ENCODE assay signal across 8 mouse cellular contexts in the genomic region with DNA sequence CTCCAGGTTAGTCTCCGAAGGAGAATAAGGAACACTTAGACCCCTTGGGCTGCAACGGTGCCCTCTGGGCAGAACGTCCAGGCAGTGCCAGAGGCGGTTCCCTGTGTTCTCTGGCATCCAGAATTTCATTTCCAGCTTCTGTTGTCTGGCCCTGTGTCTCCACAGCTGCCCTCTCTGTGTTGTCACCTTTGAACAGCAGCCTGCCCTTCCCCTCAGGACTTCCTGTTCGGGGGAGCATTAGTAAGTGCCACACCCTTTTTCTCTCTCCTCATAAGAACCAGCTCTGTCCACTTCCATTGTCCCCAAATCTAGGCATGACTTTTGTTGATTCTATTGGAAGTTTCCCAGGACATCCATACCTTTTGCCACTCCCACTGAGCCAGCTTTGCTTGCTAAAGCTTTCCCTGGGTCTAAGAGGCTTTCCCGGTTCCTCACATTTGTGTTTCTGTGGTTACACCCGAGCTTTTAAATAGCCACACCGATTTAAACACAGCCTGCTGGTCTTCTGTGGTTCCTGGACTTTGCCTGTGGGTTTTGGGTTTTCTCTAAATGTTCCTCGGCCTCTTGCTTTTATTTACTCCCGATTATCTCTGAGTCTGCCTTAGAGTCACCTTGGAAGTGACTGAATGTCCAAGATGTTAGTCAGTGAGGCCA. TPM values are rescaled to one million over a fixed set of nuclear protein-coding genes. Genes with fewer than 3 reads are reported as not detected.
DNase-seq lines count a peak whose midpoint lies in the region; ATAC-seq and TF ChIP-seq lines count a peak whose summit lies in the region.

No protein-coding gene starts in this region.

- peak overlapping the region; percentile 55 for H3K27ac ChIP-seq in bone marrow, adult 2 months (ENCODE audit: control insufficient read depth, insufficient read depth, low read depth, low read length, poor library complexity)
- peak overlapping the region; percentile 81 for H3K27ac ChIP-seq in intestine, embryonic 16.5 days (ENCODE audit: low read length)

- ATAC-seq in intestine, embryonic 16.5 days = peak; percentile 47
- ATAC-seq in megakaryocyte, adult 5-6 weeks (ENCODE audit: poor library complexity, severe bottlenecking) = peak; percentile 89

- no peaks in the 10 kb centered on the region for H3K27me3 ChIP-seq in intestine, embryonic 16.5 days (replicated peaks; ENCODE audit: control insufficient read depth, insufficient read depth, low read length)

- peak; percentile 48 for DNase-seq in kidney, adult 9 months
- no peak for DNase-seq in kidney, adult 18-20 months
- no peak for DNase-seq in Muller cell, postnatal 12 days (ENCODE audit: inconsistent ontology term)
- DNase-seq in ovary, postnatal 14 days (ENCODE audit: low spot score) = no peak
- no peak for DNase-seq in left cerebral cortex, adult 11 months (ENCODE audit: low spot score)

- H3K9me3 ChIP-seq in intestine, embryonic 16.5 days (ENCODE audit: control insufficient read depth, low read length) = no peaks in the 10 kb centered on the region

- peak overlapping the region; percentile 52 for H3K9ac ChIP-seq in intestine, embryonic 16.5 days (ENCODE audit: low read depth, low read length)

- 7% methylated on average over 10 of the region's 10 CpGs for WGBS in bone marrow, adult 2 months
- WGBS in intestine, embryonic 16.5 days = 57% methylated on average over 10 of the region's 10 CpGs

- TF ChIP-seq CTCF in bone marrow, adult 2 months (IDR thresholded peaks at IDR 0.05; ENCODE audit: control insufficient read depth, insufficient read depth, low read length) = no peak

- H3K4me1 ChIP-seq in bone marrow, adult 2 months (ENCODE audit: control insufficient read depth, insufficient read depth, low read length) = peaks cover 6% of the 10 kb centered on the region; the same call in 1 of the 2 replicates
- H3K4me1 ChIP-seq in intestine, embryonic 16.5 days (ENCODE audit: control insufficient read depth, insufficient read depth, low read length) = peaks cover 37% of the 10 kb centered on the region

- no peak for TF ChIP-seq POLR2A in bone marrow, adult 2 months (IDR thresholded peaks at IDR 0.05; ENCODE audit: borderline replicate concordance, control insufficient read depth, low read depth, low read length)

- no peak overlapping the region for H3K4me3 ChIP-seq in bone marrow, adult 2 months (replicated peaks; ENCODE audit: control insufficient read depth, low read depth, low read length)
- no peak overlapping the region for H3K4me3 ChIP-seq in intestine, embryonic 16.5 days (ENCODE audit: low read length)

- no peaks in the 10 kb centered on the region for H3K36me3 ChIP-seq in intestine, embryonic 16.5 days (ENCODE audit: control insufficient read depth, insufficient read depth, low read length)

- no peak overlapping the region for H3K4me2 ChIP-seq in intestine, embryonic 16.5 days (ENCODE audit: low read depth, low read length)

RNA-seq across cellular contexts. Expression of a gene that starts 6.5 kb away (rescaled TPM):
- 7.2 and 13.6 TPM in 2 replicates for polyA plus RNA-seq in bone marrow, adult 2 months (2011; ENCODE audit: insufficient read depth, insufficient read length, low replicate concordance, missing spikeins)
- polyA plus RNA-seq in intestine, embryonic 16.5 days (2015; fragmentation: Nextera tagmentation; extraction: Ambion mirVana) = 11.5 and 15.1 TPM in 2 replicates
- 41.5 and 45.2 TPM in 2 replicates for total RNA-seq in megakaryocyte, adult 5-6 weeks (2015)
- total RNA-seq in megakaryocyte, adult 5-6 weeks (2017) = 26.3 and 28.5 TPM in 2 replicates
